Mouse (Mus musculus) kidney, postnatal 4 days (tissue): ENCODE data around the gene Rnf157.

ENCODE experiments used
- DNase-seq, 2 experiments: peaks; one replicate each; pipeline ENCODE4 v3.0.0; 2021; ENCODE audit warnings: mixed read lengths in 2 of 2

Gene Rnf157

DNA sequence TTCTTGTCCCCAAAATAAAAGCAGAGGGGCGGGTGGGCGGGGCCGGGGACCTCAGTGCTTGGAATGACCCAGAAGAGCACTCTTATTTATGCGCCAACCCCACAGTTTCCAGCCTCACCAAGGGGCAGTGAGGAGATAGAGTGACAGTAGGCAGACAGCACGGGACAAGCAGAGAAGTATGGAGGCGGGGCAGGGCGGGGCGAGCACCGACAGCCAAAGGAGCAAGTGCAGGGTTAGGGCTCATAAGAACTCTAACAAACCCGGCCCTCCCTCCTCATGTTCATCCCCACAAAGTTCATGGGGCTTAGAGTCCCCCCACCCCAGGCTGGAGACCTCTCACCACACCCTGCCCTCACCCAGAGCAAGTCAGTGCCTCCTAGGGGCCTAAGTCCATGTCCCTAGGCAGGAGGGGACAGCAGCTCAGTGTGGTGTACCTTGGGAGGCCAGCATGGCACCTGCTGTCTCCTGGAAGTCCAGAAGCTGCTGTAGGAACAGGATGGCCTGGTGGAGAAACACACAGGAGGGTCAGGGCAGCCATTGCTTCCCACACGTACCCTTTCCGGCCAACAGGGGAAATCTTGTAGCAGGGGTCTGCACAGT is 119.2 kb downstream of the Rnf157 start:
- no peak for DNase-seq

DNA sequence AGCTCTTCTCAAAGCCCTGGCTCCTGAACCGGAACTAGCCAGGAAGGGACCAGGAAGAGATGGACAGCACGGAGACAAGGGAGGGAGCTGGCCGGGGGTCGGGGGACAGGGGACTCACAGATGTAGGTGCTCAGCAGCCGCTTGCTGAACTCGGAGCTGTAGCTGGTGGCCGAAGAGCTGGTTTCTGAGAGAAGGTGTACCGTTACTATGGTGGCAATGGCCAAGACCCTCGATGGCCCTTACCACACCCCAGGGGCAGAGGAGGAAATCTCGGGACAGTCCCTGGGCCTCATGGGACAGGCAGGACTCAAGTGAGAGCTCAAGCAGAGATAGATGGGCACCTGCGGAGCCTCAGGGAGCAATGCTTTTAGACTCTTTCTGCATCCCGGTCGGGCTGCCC is 120.4 kb downstream of the Rnf157 start:
- no peak for DNase-seq

DNA sequence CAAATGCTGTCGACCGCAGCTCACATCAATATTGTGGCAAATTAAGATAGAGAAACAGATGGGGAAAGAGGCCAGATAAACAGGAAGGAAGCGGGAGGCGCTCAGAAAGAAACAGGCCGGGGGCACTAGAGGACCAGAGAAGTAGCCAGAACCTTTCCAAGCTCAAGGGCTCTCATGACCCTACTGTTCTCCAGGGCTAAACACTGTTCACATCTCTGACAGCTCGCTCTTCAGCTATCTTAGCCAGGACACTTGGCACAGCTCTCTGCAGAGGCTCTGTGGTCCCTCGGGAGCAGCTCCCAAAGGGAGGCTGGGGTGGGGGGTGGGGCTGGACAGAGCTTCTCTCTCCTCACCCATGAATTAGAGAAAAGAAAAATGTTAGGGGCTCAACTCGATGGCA is 122.3 kb downstream of the Rnf157 start:
- DNase-seq: no peak

DNA sequence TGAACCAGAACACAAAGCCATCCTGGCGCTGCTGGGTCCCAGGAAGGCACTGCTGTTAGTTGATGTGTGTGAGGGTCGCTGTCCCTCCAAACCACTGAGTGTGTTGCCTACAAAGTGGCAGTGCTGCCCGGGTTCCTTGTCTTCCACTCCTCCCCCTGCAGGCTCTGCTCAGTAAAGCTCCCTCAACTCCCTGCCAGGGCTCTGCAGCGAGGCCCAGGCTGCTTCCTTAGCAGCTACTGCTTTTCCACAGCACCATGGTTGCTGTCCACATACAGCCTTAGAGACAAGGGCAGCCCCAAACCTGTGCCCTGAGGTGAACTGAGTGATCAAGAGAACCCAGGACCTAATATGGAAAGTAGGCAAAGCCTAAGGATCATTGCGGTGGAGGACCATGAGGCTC is 125.5 kb downstream of the Rnf157 start:
- no peak for DNase-seq
